ENCODE assay signal across 32 mouse cellular contexts in genomic region chr19:53149381-53149780, GRCm38 (mm10). TPM values are rescaled to one million over a fixed set of nuclear protein-coding genes. Genes with fewer than 3 reads are reported as not detected.
DNase-seq lines count a peak whose midpoint lies in the region; ATAC-seq and TF ChIP-seq lines count a peak whose summit lies in the region.
"Had no signal": no experiment of that assay in that cellular context is flagged by ENCODE, and none has a peak within 500 bp of the region (broad histone marks: within the 10 kb centered on the region; RNA-seq: fewer than 3 reads in every experiment).

No protein-coding gene starts in this region.

- no peak overlapping the region for H3K4me2 ChIP-seq in heart, embryonic 11.5 days
- H3K4me2 ChIP-seq in heart, postnatal 0 days (ENCODE audit: low read depth, low read length), result no peak overlapping the region
- H3K4me2 ChIP-seq: embryonic facial prominence, embryonic 15.5 days; hindbrain, embryonic 12.5 days; kidney, embryonic 15.5 days; liver, embryonic 15.5 days; lung, embryonic 15.5 days; neural tube, embryonic 12.5 days had no signal

- no peaks in the 10 kb centered on the region for H3K36me3 ChIP-seq in heart, embryonic 11.5 days (ENCODE audit: control insufficient read depth, insufficient read depth, low read length)
- no peaks in the 10 kb centered on the region for H3K36me3 ChIP-seq in heart, postnatal 0 days (replicated peaks; ENCODE audit: control insufficient read depth, insufficient read depth, low read length)
- H3K36me3 ChIP-seq: embryonic facial prominence, embryonic 15.5 days; hindbrain, embryonic 12.5 days; kidney, embryonic 15.5 days; limb, embryonic 10.5 days; liver, embryonic 15.5 days; lung, embryonic 15.5 days; neural tube, embryonic 12.5 days had no signal

- peaks cover 63% of the 10 kb centered on the region for H3K4me1 ChIP-seq in heart, embryonic 11.5 days (ENCODE audit: control insufficient read depth, insufficient read depth, low read length)
- peaks cover 68% of the 10 kb centered on the region for H3K4me1 ChIP-seq in heart, postnatal 0 days (ENCODE audit: control insufficient read depth, insufficient read depth)

- ATAC-seq in heart, embryonic 11.5 days (replicated peaks; ENCODE audit: insufficient number of reproducible peaks, low FRiP score, low TSS enrichment), result no peak
- ATAC-seq in heart, postnatal 0 days (ENCODE audit: insufficient read depth, low read depth), result no peak
- peak; percentile 80 for ATAC-seq in Patski
- ATAC-seq: forebrain, embryonic 14.5 days; inflammation-experienced regulatory T-cells, adult 6 months had no signal

- 19% methylated on average over 3 of the region's 3 CpGs for WGBS in heart, embryonic 11.5 days (ENCODE audit: insufficient replicate concordance)
- WGBS in heart, postnatal 0 days, result 28% methylated on average over 3 of the region's 3 CpGs

- H3K27me3 ChIP-seq in heart, embryonic 11.5 days (ENCODE audit: control insufficient read depth, insufficient read depth, low read length), result no peaks in the 10 kb centered on the region
- no peaks in the 10 kb centered on the region for H3K27me3 ChIP-seq in heart, postnatal 0 days (ENCODE audit: control insufficient read depth, insufficient read depth, low read length)
- H3K27me3 ChIP-seq in Patski, result no peaks in the 10 kb centered on the region
- H3K27me3 ChIP-seq: CH12.LX; embryonic facial prominence, embryonic 15.5 days; hindbrain, embryonic 12.5 days; kidney, embryonic 15.5 days; liver, embryonic 15.5 days; lung, embryonic 15.5 days; neural tube, embryonic 12.5 days had no signal

- H3K27ac ChIP-seq in heart, embryonic 11.5 days (ENCODE audit: low read depth, low read length), result peak overlapping the region; percentile 58; the same call in 1 of the 2 replicates
- peak overlapping the region; percentile 48 for H3K27ac ChIP-seq in heart, postnatal 0 days (ENCODE audit: low read depth)
- H3K27ac ChIP-seq: embryonic facial prominence, embryonic 15.5 days; gastrocnemius, adult 2 months; hindbrain, embryonic 12.5 days; kidney, embryonic 15.5 days; left cerebral cortex, adult 2 months; limb, embryonic 10.5 days; liver, embryonic 15.5 days; lung, embryonic 15.5 days; neural tube, embryonic 12.5 days had no signal

- intact Hi-C loops in heart, postnatal 36 days (cut with DNase I), result no loop called here

- TF ChIP-seq EP300 in heart, postnatal 0 days (IDR thresholded peaks at IDR 0.05; ENCODE audit: low read depth), result 0 out of 2 replicates have a peak, but pooled peaks have one; percentile 25

- no peak for DNase-seq in heart, postnatal 4 days
- DNase-seq in heart, postnatal 0 days (ENCODE audit: low spot score), result no peak
- no peak for DNase-seq in heart, postnatal 36 days
- DNase-seq in 3T3-L1 (ENCODE audit: low read depth, low spot score) (peak; percentile 40), Patski (ENCODE audit: low read depth, low spot score) (no peak)
- DNase-seq in cerebellum, adult 9-10 months, result no peak
- no peak for DNase-seq in lung, postnatal 10 days
- DNase-seq: adrenal gland, postnatal 25 days; B cell, adult 2 months; cerebellum, adult 11-12 months; cerebellum, postnatal 14 days; gastrocnemius, adult 2 months; kidney, postnatal 36 days; liver; lung, postnatal 4 days; midbrain, embryonic 14.5 days; retina, postnatal 1 day; right cerebral cortex, postnatal 25 days; spleen, adult 18-20 months had no signal

- CTCF ChIA-PET in Patski (lab: Charles Lee), result no interaction called here

- H3K9ac ChIP-seq in heart, embryonic 11.5 days (ENCODE audit: low read depth, low read length), result no peak overlapping the region
- H3K9ac ChIP-seq in heart, postnatal 0 days (replicated peaks; ENCODE audit: low read depth, low read length), result no peak overlapping the region
- H3K9ac ChIP-seq: embryonic facial prominence, embryonic 15.5 days; hindbrain, embryonic 12.5 days; kidney, embryonic 15.5 days; liver, embryonic 15.5 days; lung, embryonic 15.5 days; neural tube, embryonic 12.5 days had no signal

- H3K4me3 ChIP-seq in heart, embryonic 11.5 days (ENCODE audit: low read depth, low read length), result no peak overlapping the region
- H3K4me3 ChIP-seq in heart, postnatal 0 days (ENCODE audit: low read depth, low read length), result no peak overlapping the region
- H3K4me3 ChIP-seq: embryonic facial prominence, embryonic 15.5 days; gastrocnemius, adult 2 months; hindbrain, embryonic 12.5 days; kidney, embryonic 15.5 days; left cerebral cortex, adult 2 months; limb, embryonic 10.5 days; liver, embryonic 15.5 days; lung, embryonic 15.5 days; neural tube, embryonic 12.5 days had no signal

- POLR2A ChIA-PET in Patski (lab: Charles Lee), result no interaction called here

- H3K9me3 ChIP-seq in heart, embryonic 11.5 days (replicated peaks; ENCODE audit: control insufficient read depth, low read length), result no peaks in the 10 kb centered on the region
- H3K9me3 ChIP-seq in heart, postnatal 0 days (replicated peaks; ENCODE audit: control insufficient read depth, low read length), result no peaks in the 10 kb centered on the region
- H3K9me3 ChIP-seq: embryonic facial prominence, embryonic 15.5 days; G1E; hindbrain, embryonic 12.5 days; kidney, embryonic 15.5 days; limb, embryonic 10.5 days; liver, embryonic 15.5 days; lung, embryonic 15.5 days; neural tube, embryonic 12.5 days had no signal

- TF ChIP-seq CTCF in heart, postnatal 0 days (IDR thresholded peaks at IDR 0.05; ENCODE audit: low read depth), result no peak
- peak; percentile 50 for TF ChIP-seq CTCF in Patski (IDR thresholded peaks at IDR 0.05)

- in situ Hi-C loops in Patski (cut with MboI; ENCODE audit: low pct_unique_long_range_greater_than_20kb), result no loop called here

RNA-seq across cellular contexts. Expression of gene Add3, which starts 9.1 kb away (rescaled TPM):
- 133 and 152 TPM in 2 replicates for polyA plus RNA-seq in heart, embryonic 11.5 days (2014; fragmentation: Nextera tagmentation; extraction: Ambion mirVana)
- 100 to 1,000 TPM in 1 of 2 experiments, 10 to 100 TPM in 1; 99.0 to 102 TPM for total RNA-seq in heart, postnatal 4 days (2021)
- total RNA-seq in heart, postnatal 0 days (2014; rRNA removed; ENCODE audit: low replicate concordance), result 62.1 and 78.8 TPM in 2 replicates
- polyA plus RNA-seq in heart, postnatal 0 days (2015; fragmentation: Nextera tagmentation; extraction: Ambion mirVana), result 81.2 and 82.9 TPM in 2 replicates
- total RNA-seq in heart, postnatal 36 days (2021), result 10 to 100 TPM; 45.2 to 48.6 TPM
- 38.4 TPM for polyA plus RNA-seq in Patski (2021)
